13 mouse cellular contexts compared by ENCODE assay signal in genomic region chr11:17651389-17652156, GRCm38 (mm10).
"Had no signal": no experiment of that assay in that cellular context is flagged by ENCODE, and none has a peak within 500 bp of the region (broad histone marks: within the 10 kb centered on the region; RNA-seq: fewer than 3 reads in every experiment).

No protein-coding gene starts in this region.

- H3K27ac ChIP-seq: kidney, postnatal 0 days; limb, embryonic 12.5 days; liver, embryonic 15.5 days; neural tube, embryonic 12.5 days had no signal

- H3K4me3 ChIP-seq: limb, embryonic 12.5 days; liver, embryonic 15.5 days; neural tube, embryonic 12.5 days had no signal

- DNase-seq: kidney, adult 8-10 months; liver; lung, adult 2 months; lung, postnatal 36 days; midbrain, embryonic 14.5 days; thymus, adult 2 months; thymus, postnatal 25 days had no signal

- H3K9me3 ChIP-seq: limb, embryonic 12.5 days; liver, embryonic 15.5 days; neural tube, embryonic 12.5 days had no signal

- H3K36me3 ChIP-seq: limb, embryonic 12.5 days; liver, embryonic 15.5 days; neural tube, embryonic 12.5 days had no signal

- H3K4me2 ChIP-seq: limb, embryonic 12.5 days; liver, embryonic 15.5 days; neural tube, embryonic 12.5 days had no signal

- H3K4me1 ChIP-seq: limb, embryonic 12.5 days; liver, embryonic 15.5 days; neural tube, embryonic 12.5 days had no signal

- H3K27me3 ChIP-seq: liver, embryonic 15.5 days; neural tube, embryonic 12.5 days had no signal

- H3K9ac ChIP-seq: limb, embryonic 12.5 days; liver, embryonic 15.5 days; neural tube, embryonic 12.5 days had no signal

- ATAC-seq: intestine, embryonic 16.5 days; lung, postnatal 0 days had no signal
